Mouse (Mus musculus): ENCODE measurements around the gene Dnajb9. TPM values are rescaled to one million over a fixed set of nuclear protein-coding genes. Genes with fewer than 3 reads are reported as not detected.

The Dnajb9 gene
- 1.5 and 1.7 TPM in 2 replicates for total RNA-seq (2012; rRNA removed)
- polyA plus RNA-seq (2012; ENCODE audit: insufficient read depth in 1 of 2, insufficient read length in 2 of 2, low read depth in 1 of 2, low replicate concordance in 2 of 2, missing spikeins in 1 of 2), result 1 to 10 TPM in 1 of 2 experiments, not detected in 1; 3.1 TPM

- H3K4me1 ChIP-seq (ENCODE audit: control insufficient read depth in 1 of 2, insufficient read depth in 2 of 2, low read length in 2 of 2), result peaks cover 2 to 8% of the 10 kb centered on the region in 2 experiments; a peak in 3 of 4 replicates
- peaks cover 6 to 8% of the 10 kb centered on the region in 2 experiments for H3K36me3 ChIP-seq (ENCODE audit: control insufficient read depth in 1 of 2, insufficient read depth in 2 of 2, low read length in 2 of 2)
- H3K27me3 ChIP-seq (ENCODE audit: control insufficient read depth in 1 of 2, insufficient read depth in 2 of 2, low read length in 2 of 2), result no peaks in the 10 kb centered on the region
- TF ChIP-seq NELFE (IDR thresholded peaks at IDR 0.05; ENCODE audit: low read depth, low read length) (peak; percentile 70), KAT2A (conservative IDR thresholded peaks at IDR 0.05; ENCODE audit: low read depth, low read length) (no peak; the same call in 1 of the 2 replicates), JUND (IDR thresholded peaks at IDR 0.05; ENCODE audit: low read depth, low read length) (no peak), EP300 (IDR thresholded peaks at IDR 0.05; ENCODE audit: low read depth in 1 of 2, low read length in 2 of 2) (peak in 1 of 2 experiments; percentile 57; a peak in 2 of 4 replicates), POLR2A (IDR thresholded peaks at IDR 0.05; ENCODE audit: control insufficient read depth in 1 of 2, insufficient read depth in 1 of 2, low read depth in 1 of 2, low read length in 2 of 2, poor library complexity in 1 of 2) (peak; percentile 71 to 87), ZKSCAN1 (IDR thresholded peaks at IDR 0.05; ENCODE audit: low read depth, low read length) (no peak), MYB (IDR thresholded peaks at IDR 0.05; ENCODE audit: low read depth, low read length) (peak; percentile 71), BHLHE40 (IDR thresholded peaks at IDR 0.05; ENCODE audit: borderline replicate concordance, low read depth, low read length) (no peak), GATA1 (IDR thresholded peaks at IDR 0.05; ENCODE audit: low read depth, low read length) (no peak), ETS1 (IDR thresholded peaks at IDR 0.05; ENCODE audit: low read depth, low read length) (0 out of 2 replicates have a peak, but pooled peaks have one; percentile 7), TBP (IDR thresholded peaks at IDR 0.05; ENCODE audit: low read depth, low read length) (peak; percentile 86), MYC (IDR thresholded peaks at IDR 0.05; ENCODE audit: low read depth, low read length) (0 out of 2 replicates have a peak, but pooled peaks have one; percentile 53), USF1 (IDR thresholded peaks at IDR 0.05; ENCODE audit: low read depth, low read length) (peak; percentile 94), ZC3H11A (IDR thresholded peaks at IDR 0.05; ENCODE audit: low read depth, low read length) (no peak), TCF12 (IDR thresholded peaks at IDR 0.05; ENCODE audit: low read depth, low read length) (no peak), USF2 (IDR thresholded peaks at IDR 0.05; ENCODE audit: borderline replicate concordance in 1 of 2, insufficient read depth in 1 of 2, low read depth in 1 of 2, low read length in 2 of 2) (peak; percentile 41 to 72; a peak in 3 of 4 replicates), HCFC1 (IDR thresholded peaks at IDR 0.05; ENCODE audit: low read depth, low read length) (peak; percentile 73), ELF1 (IDR thresholded peaks at IDR 0.05; ENCODE audit: low read depth, low read length) (peak; percentile 86), CHD1 (IDR thresholded peaks at IDR 0.05; ENCODE audit: low read depth, low read length) (no peak), MAZ (IDR thresholded peaks at IDR 0.05; ENCODE audit: low read depth, low read length) (no peak), POLR2AphosphoS2 (IDR thresholded peaks at IDR 0.05; ENCODE audit: low read length) (no peak), SIN3A (IDR thresholded peaks at IDR 0.05; ENCODE audit: low read length) (peak; percentile 88), RCOR1 (IDR thresholded peaks at IDR 0.05; ENCODE audit: low read depth, low read length) (no peak), MXI1 (IDR thresholded peaks at IDR 0.05; ENCODE audit: low read depth, low read length) (peak; percentile 52), MEF2A (IDR thresholded peaks at IDR 0.05; ENCODE audit: extremely low read depth, insufficient replicate concordance, low read depth, low read length, poor library complexity, severe bottlenecking) (no peak), UBTF (IDR thresholded peaks at IDR 0.05; ENCODE audit: borderline replicate concordance, insufficient read depth, low read depth, low read length) (no peak), MAX (IDR thresholded peaks at IDR 0.05; ENCODE audit: low read length) (peak; percentile 98)
- peak within 1 kb of the TSS; percentile 82 for H3K9ac ChIP-seq (ENCODE audit: control insufficient read depth, low read depth, low read length, poor library complexity, severe bottlenecking)
- H3K4me3 ChIP-seq (ENCODE audit: control insufficient read depth in 1 of 2, insufficient read depth in 1 of 2, low read depth in 2 of 2, low read length in 2 of 2), result peak within 1 kb of the TSS; percentile 85 to 96
- H3K79me2 ChIP-seq (ENCODE audit: control insufficient read depth, insufficient read depth, low read length, poor library complexity), result peaks cover 2% of the 10 kb centered on the region; the same call in 1 of the 2 replicates
- H3K27ac ChIP-seq (ENCODE audit: control insufficient read depth, low read depth, low read length), result peak within 1 kb of the TSS; percentile 18
- DNase-seq (ENCODE audit: low read depth, low spot score), result peak; percentile 94
- no peaks in the 10 kb centered on the region for H3K9me3 ChIP-seq (replicated peaks; ENCODE audit: insufficient read depth, low read length)
Measured at GRCm38 (mm10) chr12:44209824-44210752, at the start of gene Dnajb9. Dnajb9 (minus strand) TSS chr12:44210326.

Measured in MEL (cell line).